Mouse (Mus musculus) midbrain, embryonic 11.5 days (tissue): ENCODE results near the gene Des. TPM values are rescaled to one million over a fixed set of nuclear protein-coding genes. Genes with fewer than 3 reads are reported as not detected.

Source experiments
- ATAC-seq: fragments of 200-750 bp; cut with Nextera tagmentation; 2 replicates; pipeline ENCODE4 v1.8.0; 2017; ENCODE audit warnings: moderate TSS enrichment, moderate library complexity; ENCODE audit not compliant: low FRiP score
- DNase-seq: peaks from one replicate; pipeline ENCODE4 v3.0.0; 2015; ENCODE audit warnings: low spot score; ENCODE audit errors: missing footprints
- H3K27ac ChIP-seq: fragments of 300-500 bp; sonication (generic); 2 replicates; pipeline ENCODE4 v1.5.1; 2014; ENCODE audit warnings: low read depth, low read length
- H3K27me3 ChIP-seq: fragments of 300-500 bp; sonication (generic); 2 replicates; pipeline ENCODE4 v1.6.1; 2014; ENCODE audit warnings: mild to moderate bottlenecking, low read length, moderate library complexity, mixed read lengths; ENCODE audit not compliant: control insufficient read depth, insufficient read depth
- H3K36me3 ChIP-seq: fragments of 300-500 bp; sonication (generic); 2 replicates; pipeline ENCODE4 v1.6.1; 2014; ENCODE audit warnings: mild to moderate bottlenecking, low read length, moderate library complexity, mixed read lengths; ENCODE audit not compliant: control insufficient read depth, insufficient read depth
- H3K4me1 ChIP-seq: fragments of 300-500 bp; sonication (generic); 2 replicates; pipeline ENCODE4 v1.6.1; 2014; ENCODE audit warnings: low read length; ENCODE audit not compliant: control insufficient read depth, insufficient read depth
- H3K4me2 ChIP-seq: fragments of 300-500 bp; sonication (generic); 2 replicates; pipeline ENCODE4 v1.6.1; 2014; ENCODE audit warnings: mild to moderate bottlenecking, moderate library complexity
- H3K4me3 ChIP-seq: fragments of 300-500 bp; sonication (generic); 2 replicates; pipeline ENCODE4 v1.5.1; 2014; ENCODE audit warnings: low read depth, low read length
- H3K9ac ChIP-seq: fragments of 300-500 bp; sonication (generic); 2 replicates; pipeline ENCODE4 v1.6.1; 2014; ENCODE audit warnings: low read length
- H3K9me3 ChIP-seq: fragments of 300-500 bp; sonication (generic); 2 replicates; pipeline ENCODE4 v1.6.1; 2016; ENCODE audit warnings: low read length; ENCODE audit not compliant: control insufficient read depth
- WGBS: fragments of 180-500 bp; shearing (Covaris S2); extraction: QIAGEN DNeasy Blood & Tissue Kit; methylation state at CpG from one replicate; pipeline ENCODE4 v1.1.7; 2014; 5-methylcytosine and 5-hydroxymethylcytosine counted together
- polyA plus RNA-seq: library from polyadenylated mRNA; unstranded; fragments of >200 nt; fragmentation: Nextera tagmentation; extraction: Ambion mirVana; gene quantifications from 2 replicates; pipeline ENCODE4 v1.2.1, GENCODE M21; 2014

Des gene
- polyA plus RNA-seq, 1 experiment from 2014 or later, result 0.68 TPM

DNA sequence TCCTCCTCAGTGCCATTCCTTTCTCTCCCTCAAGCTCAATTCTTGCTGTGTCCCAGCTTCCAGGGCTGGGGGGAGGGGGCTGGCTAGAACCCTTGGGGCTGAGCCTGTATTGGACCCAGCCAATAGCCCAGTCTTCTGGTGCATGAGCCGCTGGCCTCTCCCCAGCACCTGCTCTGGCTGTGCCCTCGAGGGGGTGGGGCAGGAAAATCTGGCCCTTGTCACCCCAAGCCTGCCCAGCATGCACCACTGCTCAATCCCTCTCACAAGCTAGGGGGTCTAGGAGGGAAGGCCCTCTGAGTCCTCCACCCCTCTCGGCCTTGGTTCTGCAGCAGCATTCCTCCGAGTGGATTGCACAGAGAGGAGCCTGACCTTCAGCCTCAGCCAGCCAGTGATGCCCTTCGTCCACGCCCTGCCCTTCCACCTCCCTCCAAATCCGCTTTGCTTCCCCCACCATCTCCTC is 27.4 kb downstream of the Des start:
- H3K9ac ChIP-seq, result no peak overlapping the region
- H3K36me3 ChIP-seq, result no peaks in the 10 kb centered on the region
- peak overlapping the region; percentile 42 for H3K4me2 ChIP-seq
- H3K27ac ChIP-seq, result no peak overlapping the region
- peaks cover 38% of the 10 kb centered on the region for H3K4me1 ChIP-seq
- peak overlapping the region; percentile 26; the same call in 1 of the 2 replicates for H3K4me3 ChIP-seq
- H3K9me3 ChIP-seq, result no peaks in the 10 kb centered on the region
- peak; percentile 87 for DNase-seq
- ATAC-seq, result 0 out of 2 replicates have a peak, but pooled peaks have one; percentile 17
- H3K27me3 ChIP-seq, result peaks cover 33% of the 10 kb centered on the region
- 8% methylated on average over 7 of the region's 7 CpGs for WGBS

DNA sequence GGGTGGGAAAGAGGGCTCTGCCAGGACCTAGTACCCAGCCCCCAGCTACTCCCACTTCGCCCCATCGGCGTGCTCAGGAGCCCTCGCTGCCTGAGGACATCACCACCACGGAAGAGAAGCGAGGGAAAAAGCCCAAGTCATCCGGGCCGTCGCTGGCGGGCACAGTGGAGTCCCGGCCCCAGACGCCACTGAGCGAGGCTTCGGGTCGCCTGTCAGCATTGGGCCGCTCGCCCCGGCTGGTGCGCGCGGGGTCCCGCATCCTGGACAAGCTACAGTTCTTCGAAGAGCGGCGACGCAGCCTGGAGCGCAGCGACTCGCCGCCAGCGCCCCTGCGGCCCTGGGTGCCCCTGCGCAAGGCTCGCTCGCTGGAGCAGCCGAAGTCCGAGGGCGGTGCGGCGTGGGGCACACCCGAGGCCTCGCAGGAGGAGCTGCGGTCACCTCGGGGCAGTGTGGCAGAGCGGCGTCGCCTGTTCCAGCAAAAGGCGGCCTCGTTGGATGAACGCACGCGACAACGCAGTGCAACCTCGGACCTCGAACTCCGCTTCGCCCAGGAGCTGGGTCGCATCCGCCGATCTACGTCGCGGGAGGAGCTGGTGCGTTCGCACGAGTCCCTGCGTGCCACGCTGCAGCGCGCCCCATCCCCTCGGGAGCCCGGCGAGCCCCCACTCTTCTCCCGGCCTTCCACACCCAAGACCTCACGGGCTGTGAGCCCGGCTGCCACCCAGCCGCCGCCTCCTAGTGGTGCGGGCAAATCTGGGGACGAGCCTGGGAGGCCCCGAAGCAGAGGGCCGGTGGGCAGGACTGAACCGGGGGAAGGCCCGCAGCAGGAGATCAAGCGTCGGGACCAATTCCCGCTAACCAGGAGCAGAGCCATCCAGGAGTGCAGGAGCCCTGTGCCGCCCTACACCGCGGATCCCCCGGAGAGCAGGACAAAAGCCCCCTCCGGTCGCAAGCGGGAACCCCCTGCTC is 28.1 kb downstream of the Des start:
- peak; percentile 93 for DNase-seq
- H3K9ac ChIP-seq, result peak overlapping the region; percentile 43; the same call in 1 of the 2 replicates
- peak overlapping the region; percentile 26 for H3K4me3 ChIP-seq
- H3K4me2 ChIP-seq, result peak overlapping the region; percentile 42
- peaks cover 33% of the 10 kb centered on the region for H3K4me1 ChIP-seq
- H3K36me3 ChIP-seq, result no peaks in the 10 kb centered on the region
- H3K27me3 ChIP-seq, result peaks cover 33% of the 10 kb centered on the region
- no peaks in the 10 kb centered on the region for H3K9me3 ChIP-seq
- no peak overlapping the region for H3K27ac ChIP-seq
- 4% methylated on average over 92 of the region's 94 CpGs for WGBS
- peak; percentile 17; the same call in 1 of the 2 replicates for ATAC-seq

GRCm38 (mm10) chr1:75388898-75389515 is 28.9 kb downstream of the Des start:
- Histone ChIP-seq H3K4me2 (peak overlapping the region; percentile 42), H3K4me3 (peak overlapping the region; percentile 26; the same call in 1 of the 2 replicates), H3K36me3 (no peaks in the 10 kb centered on the region), H3K27ac (no peak overlapping the region), H3K27me3 (peaks cover 33% of the 10 kb centered on the region), H3K9me3 (no peaks in the 10 kb centered on the region), H3K9ac (peak overlapping the region; percentile 43; the same call in 1 of the 2 replicates), H3K4me1 (peaks cover 33% of the 10 kb centered on the region)
- ATAC-seq (no peak), DNase-seq (peak; percentile 90)
- WGBS, result 20% methylated on average over 23 of the region's 23 CpGs

DNA sequence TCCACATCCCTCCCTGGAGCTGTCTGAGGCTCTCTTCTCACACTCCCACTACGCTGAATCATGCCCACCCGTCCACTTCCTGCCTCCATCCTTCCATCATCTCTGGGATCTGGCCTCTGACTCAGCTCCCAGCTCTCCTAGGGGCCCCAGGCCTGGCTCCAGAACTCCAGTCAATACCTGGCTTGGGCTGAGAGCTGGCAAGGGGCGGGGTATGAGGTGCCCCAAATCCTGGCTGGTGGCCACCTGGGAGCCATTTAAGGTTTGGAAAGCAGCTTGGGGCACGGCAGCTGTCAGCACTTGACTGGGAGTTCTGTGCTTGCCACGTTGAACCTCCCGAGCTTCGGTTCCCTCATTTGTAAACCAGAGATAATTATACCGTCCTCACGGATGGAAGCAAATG is 33.0 kb downstream of the Des start:
- no peak for DNase-seq
- no peaks in the 10 kb centered on the region for H3K36me3 ChIP-seq
- peaks cover 9% of the 10 kb centered on the region for H3K4me1 ChIP-seq
- H3K4me3 ChIP-seq, result no peak overlapping the region
- peaks cover 17% of the 10 kb centered on the region for H3K27me3 ChIP-seq
- 91% methylated on average over 9 of the region's 9 CpGs for WGBS
- ATAC-seq, result no peak
- H3K27ac ChIP-seq, result no peak overlapping the region
- no peak overlapping the region for H3K9ac ChIP-seq
- no peaks in the 10 kb centered on the region for H3K9me3 ChIP-seq
- H3K4me2 ChIP-seq, result no peak overlapping the region

DNA sequence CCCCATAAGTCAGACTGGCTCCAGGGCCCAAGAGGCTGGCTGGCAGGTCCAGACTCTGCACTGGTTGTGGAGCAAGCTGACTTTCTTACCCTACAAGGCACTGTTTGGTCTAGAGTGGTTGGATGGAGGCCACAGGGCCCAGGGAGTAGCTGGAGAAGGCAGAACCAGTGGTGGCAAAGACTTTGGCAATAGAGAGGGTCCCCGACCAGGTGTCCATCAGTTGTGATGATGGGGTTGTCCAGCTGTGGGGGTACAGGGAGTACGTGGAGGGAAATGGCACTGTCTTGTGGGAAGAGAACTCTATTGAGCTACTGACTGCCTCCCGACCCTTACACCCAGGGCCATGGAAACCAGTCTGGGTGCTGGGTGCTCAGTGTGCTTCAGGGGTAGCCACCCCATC is 33.7 kb downstream of the Des start:
- H3K9ac ChIP-seq, result no peak overlapping the region
- no peak for DNase-seq
- H3K36me3 ChIP-seq, result no peaks in the 10 kb centered on the region
- WGBS, result 81% methylated on average over 3 of the region's 3 CpGs
- H3K4me3 ChIP-seq, result no peak overlapping the region
- peaks cover 7% of the 10 kb centered on the region for H3K4me1 ChIP-seq
- no peak overlapping the region for H3K27ac ChIP-seq
- ATAC-seq, result no peak
- no peak overlapping the region for H3K4me2 ChIP-seq
- H3K9me3 ChIP-seq, result no peaks in the 10 kb centered on the region
- H3K27me3 ChIP-seq, result peaks cover 9% of the 10 kb centered on the region

DNA sequence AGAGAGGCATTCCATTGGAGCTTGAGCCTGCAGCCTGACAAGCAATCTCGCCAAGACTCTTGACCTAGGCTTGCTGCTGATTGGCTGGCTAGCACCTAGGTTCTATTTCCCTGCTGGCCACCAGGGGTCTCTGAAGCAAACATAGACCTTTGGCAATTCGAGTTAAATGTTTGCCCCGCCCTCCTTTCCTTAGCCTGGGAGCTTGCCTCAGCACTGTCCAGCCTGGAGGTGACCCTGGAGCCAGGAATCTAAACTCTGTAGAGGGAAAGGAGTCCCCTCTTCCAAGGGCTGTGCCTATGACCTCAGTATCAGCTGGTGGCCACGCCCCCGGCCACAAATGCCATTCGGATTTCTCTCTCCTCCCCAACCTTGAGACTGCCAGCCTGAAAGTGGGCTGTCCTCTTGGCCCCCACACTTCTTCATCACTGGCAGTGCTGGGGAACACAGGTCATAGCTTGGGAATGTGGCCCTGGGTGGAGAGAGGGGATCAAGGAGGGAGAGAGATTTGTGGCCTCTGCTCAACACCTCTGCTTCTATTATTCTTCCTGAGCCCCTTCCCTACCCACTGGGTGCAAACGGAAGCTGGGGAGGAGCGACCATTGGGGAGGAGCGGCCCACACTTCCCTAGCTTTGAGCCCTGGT is 38.8 kb downstream of the Des start:
- peak overlapping the region; percentile 33; the same call in 1 of the 2 replicates for H3K27ac ChIP-seq

DNA sequence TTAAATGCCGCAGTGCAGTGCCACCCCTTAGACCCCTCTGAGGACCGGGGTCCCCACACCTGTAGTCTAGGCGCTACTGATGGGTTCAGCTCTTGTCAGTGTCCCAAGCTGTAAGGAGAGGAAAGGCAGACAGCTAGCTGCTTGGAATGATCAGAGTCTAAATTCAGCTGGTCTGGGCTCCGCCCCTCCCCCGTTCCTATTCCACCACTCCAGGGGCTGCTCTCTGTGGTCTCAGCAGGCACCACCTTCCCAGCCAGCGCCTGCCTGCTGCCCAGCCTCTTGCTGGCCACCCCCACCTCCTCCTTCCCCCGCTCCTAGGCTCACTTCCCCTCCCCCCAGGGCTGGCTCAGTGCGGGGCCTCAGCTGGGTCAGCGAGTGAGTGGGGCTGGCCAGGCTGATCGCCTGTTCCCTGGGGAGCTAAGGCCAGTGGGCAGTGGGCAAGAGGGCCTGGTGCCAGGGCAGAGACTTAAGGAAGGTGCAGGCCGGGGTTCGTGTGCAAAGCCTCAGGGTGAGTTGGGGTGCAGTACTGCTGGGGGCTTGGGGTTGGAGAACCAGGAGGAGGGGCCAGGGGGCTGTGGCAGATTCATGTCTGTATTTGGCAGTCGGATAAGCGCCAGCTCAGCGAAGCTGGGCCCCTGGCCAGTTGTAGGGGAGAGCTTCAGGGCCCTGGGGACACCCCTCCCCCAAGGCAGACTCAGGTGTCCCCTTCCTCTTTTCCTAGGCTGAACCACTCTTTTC is 39.8 kb downstream of the Des start:
- H3K4me3 ChIP-seq, result peak overlapping the region; percentile 13; the same call in 1 of the 2 replicates
- WGBS, result 5% methylated on average over 15 of the region's 15 CpGs

More for the DNA sequence above, 38.8 kb downstream of the Des start:
- ATAC-seq (peak; percentile 75), DNase-seq (peak; percentile 96)
- Histone ChIP-seq H3K9ac (no peak overlapping the region), H3K4me3 (no peak overlapping the region), H3K4me2 (no peak overlapping the region), H3K27me3 (no peaks in the 10 kb centered on the region), H3K9me3 (no peaks in the 10 kb centered on the region), H3K4me1 (peaks cover 26% of the 10 kb centered on the region), H3K36me3 (no peaks in the 10 kb centered on the region)
- 13% methylated on average over 9 of the region's 9 CpGs for WGBS

GRCm38 (mm10) chr1:75400493-75401115 is 40.5 kb downstream of the Des start:
- H3K9ac ChIP-seq, result peak overlapping the region; percentile 41
- WGBS, result 40% methylated on average over 6 of the region's 6 CpGs
- peak; percentile 3; the same call in 1 of the 2 replicates for ATAC-seq
- no peak overlapping the region; the same call in 1 of the 2 replicates for H3K27ac ChIP-seq
- no peaks in the 10 kb centered on the region for H3K36me3 ChIP-seq
- no peaks in the 10 kb centered on the region for H3K9me3 ChIP-seq
- no peak for DNase-seq
- H3K4me3 ChIP-seq, result no peak overlapping the region
- H3K27me3 ChIP-seq, result no peaks in the 10 kb centered on the region
- H3K4me2 ChIP-seq, result peak overlapping the region; percentile 39
- H3K4me1 ChIP-seq, result peaks cover 26% of the 10 kb centered on the region

More for the DNA sequence above, 39.8 kb downstream of the Des start:
- peak; percentile 88 for ATAC-seq
- peak overlapping the region; percentile 33; the same call in 1 of the 2 replicates for H3K27ac ChIP-seq
- no peaks in the 10 kb centered on the region for H3K27me3 ChIP-seq
- peak overlapping the region; percentile 39 for H3K4me2 ChIP-seq
- peak; percentile 93 for DNase-seq
- H3K9ac ChIP-seq, result peak overlapping the region; percentile 41
- no peaks in the 10 kb centered on the region for H3K36me3 ChIP-seq
- peaks cover 26% of the 10 kb centered on the region for H3K4me1 ChIP-seq
- no peaks in the 10 kb centered on the region for H3K9me3 ChIP-seq
